Mouse (Mus musculus): ENCODE data around the gene Taf15.

DNA sequence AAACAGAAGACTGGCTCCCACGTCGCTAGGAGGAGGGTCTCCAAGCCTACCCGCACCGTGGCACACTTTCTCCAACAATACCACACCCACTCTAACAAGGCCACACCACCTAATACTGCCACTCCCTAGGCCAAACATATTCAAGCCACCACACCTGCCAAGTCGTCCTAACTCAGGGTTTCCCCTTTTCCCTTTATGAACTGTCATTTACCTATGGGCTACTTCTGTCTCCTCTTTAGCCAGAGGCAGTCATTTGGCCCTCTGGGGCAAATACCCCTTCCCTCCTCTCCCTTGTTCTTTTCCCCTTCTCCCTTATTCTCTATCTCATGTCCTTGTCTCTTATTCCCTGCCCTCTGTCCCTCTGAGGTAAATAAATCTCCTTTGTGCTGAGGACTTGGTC lies 78.8 kb downstream of the Taf15 start:
- TF ChIP-seq CTCF (conservative IDR thresholded peaks at IDR 0.05; ENCODE audit: insufficient read depth, insufficient read length, low read depth, low read length) (no peak), POLR2A (IDR thresholded peaks at IDR 0.05; ENCODE audit: low read depth, low read length) (no peak)

All from kidney, adult 2 months (tissue).